Mouse (Mus musculus): ENCODE data around the gene Fggy. TPM values are rescaled to one million over a fixed set of nuclear protein-coding genes. Genes with fewer than 3 reads are reported as not detected.
A peak's percentile ranks its signal among the peaks of the same experiment; 100 is the strongest.

The Fggy gene
- polyA plus RNA-seq, 1 experiment from 2014 or later, result 8.1 TPM

DNA sequence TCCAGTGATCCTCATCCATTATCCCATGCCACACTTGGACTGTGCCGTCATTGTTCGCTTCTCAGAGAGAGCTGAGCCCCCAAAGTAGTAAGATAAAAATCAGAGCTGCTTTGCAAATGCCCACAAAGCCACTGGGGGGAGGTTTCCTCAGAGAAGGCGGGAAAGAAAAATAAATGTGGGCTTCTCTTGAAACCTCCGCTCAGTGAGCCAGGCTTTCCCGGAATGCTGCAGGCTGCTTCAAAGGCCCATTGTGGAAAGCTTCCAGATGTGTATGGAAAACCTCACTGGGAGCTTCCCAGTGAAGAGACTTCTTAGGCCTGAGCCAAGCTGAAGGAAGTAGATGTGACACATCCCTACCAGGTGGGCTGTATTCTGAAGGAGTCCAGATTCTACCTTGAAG is 339.3 kb downstream of the Fggy start:
- ATAC-seq (ENCODE audit: insufficient number of reproducible peaks, insufficient read depth, low FRiP score, low read depth), result no peak
- Histone ChIP-seq H3K4me3 (ENCODE audit: low read depth, low read length) (no peak overlapping the region), H3K9ac (replicated peaks; ENCODE audit: low read depth, low read length) (no peak overlapping the region), H3K4me2 (replicated peaks; ENCODE audit: low read depth, low read length) (no peak overlapping the region), H3K27ac (ENCODE audit: low read length) (no peak overlapping the region; the same call in 1 of the 2 replicates), H3K27me3 (ENCODE audit: control insufficient read depth, insufficient read depth, low read length) (no peaks in the 10 kb centered on the region), H3K9me3 (ENCODE audit: control insufficient read depth, low read depth, low read length) (no peaks in the 10 kb centered on the region), H3K36me3 (ENCODE audit: control insufficient read depth, insufficient read depth, low read length) (no peaks in the 10 kb centered on the region), H3K4me1 (ENCODE audit: control insufficient read depth, insufficient read depth, low read length) (peaks cover 24% of the 10 kb centered on the region)
- 23% methylated on average over 5 of the region's 5 CpGs for WGBS

DNA sequence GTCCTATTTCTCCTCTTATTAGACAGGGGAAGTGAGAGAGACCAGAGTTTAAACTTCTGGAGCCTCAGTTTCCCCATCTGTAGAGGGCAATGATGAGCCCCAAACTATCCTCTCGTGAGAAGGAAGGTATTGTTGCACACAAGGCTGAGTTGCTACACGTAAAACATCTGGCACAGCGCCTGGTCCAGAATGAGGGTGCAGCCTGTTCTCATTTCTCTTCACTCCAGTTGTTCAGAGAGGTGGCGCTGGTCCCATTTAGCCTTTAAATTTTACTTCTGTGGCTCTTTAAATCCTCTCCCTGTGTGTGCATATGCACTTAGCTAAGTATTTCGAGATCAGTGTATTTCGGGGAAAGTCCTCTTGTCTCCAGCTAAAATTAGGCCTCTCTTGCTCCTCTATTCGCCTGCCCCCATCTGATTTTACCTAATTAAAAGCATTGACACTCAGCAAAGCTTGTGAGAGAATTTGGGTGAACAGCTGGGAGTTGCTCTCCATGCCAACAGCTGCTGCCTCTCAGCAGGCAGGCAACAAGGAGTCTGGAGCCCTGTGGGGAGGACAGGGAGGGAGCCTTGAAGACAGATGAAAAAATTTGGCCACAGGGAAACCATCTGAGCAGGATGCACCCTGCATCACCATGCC is 340.0 kb downstream of the Fggy start:
- no peaks in the 10 kb centered on the region for H3K36me3 ChIP-seq (ENCODE audit: control insufficient read depth, insufficient read depth, low read length)
- H3K4me3 ChIP-seq (ENCODE audit: low read depth, low read length), result no peak overlapping the region
- no peak overlapping the region for H3K9ac ChIP-seq (replicated peaks; ENCODE audit: low read depth, low read length)
- no peaks in the 10 kb centered on the region for H3K9me3 ChIP-seq (ENCODE audit: control insufficient read depth, low read depth, low read length)
- no peaks in the 10 kb centered on the region for H3K27me3 ChIP-seq (ENCODE audit: control insufficient read depth, insufficient read depth, low read length)
- peak overlapping the region; percentile 35; the same call in 1 of the 2 replicates for H3K27ac ChIP-seq (ENCODE audit: low read length)
- H3K4me2 ChIP-seq (replicated peaks; ENCODE audit: low read depth, low read length), result no peak overlapping the region
- H3K4me1 ChIP-seq (ENCODE audit: control insufficient read depth, insufficient read depth, low read length), result peaks cover 24% of the 10 kb centered on the region
- no peak for ATAC-seq (ENCODE audit: insufficient number of reproducible peaks, insufficient read depth, low FRiP score, low read depth)
- WGBS, result 59% methylated on average over 7 of the region's 7 CpGs

DNA sequence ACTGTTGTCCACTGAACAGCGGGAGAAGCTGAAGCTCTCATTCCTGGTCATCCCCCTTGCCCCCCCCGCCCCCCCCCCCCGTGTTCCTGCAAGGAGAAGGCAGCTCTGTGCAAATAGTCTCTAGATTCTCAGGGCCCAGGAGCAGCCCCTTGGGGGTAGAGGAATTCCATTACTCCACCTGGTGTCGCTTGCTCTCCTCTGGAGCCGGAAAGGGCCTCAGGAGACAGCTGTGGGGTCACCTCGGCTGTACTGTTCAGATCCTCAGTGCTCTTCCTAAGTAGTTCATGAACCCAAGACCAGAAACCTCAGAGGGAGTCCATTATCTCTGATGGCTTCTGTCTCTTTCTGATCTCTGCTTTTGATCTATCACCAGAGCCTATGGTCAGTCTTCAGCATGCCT is 341.4 kb downstream of the Fggy start:
- H3K9me3 ChIP-seq (ENCODE audit: control insufficient read depth, low read depth, low read length), result no peaks in the 10 kb centered on the region

DNA sequence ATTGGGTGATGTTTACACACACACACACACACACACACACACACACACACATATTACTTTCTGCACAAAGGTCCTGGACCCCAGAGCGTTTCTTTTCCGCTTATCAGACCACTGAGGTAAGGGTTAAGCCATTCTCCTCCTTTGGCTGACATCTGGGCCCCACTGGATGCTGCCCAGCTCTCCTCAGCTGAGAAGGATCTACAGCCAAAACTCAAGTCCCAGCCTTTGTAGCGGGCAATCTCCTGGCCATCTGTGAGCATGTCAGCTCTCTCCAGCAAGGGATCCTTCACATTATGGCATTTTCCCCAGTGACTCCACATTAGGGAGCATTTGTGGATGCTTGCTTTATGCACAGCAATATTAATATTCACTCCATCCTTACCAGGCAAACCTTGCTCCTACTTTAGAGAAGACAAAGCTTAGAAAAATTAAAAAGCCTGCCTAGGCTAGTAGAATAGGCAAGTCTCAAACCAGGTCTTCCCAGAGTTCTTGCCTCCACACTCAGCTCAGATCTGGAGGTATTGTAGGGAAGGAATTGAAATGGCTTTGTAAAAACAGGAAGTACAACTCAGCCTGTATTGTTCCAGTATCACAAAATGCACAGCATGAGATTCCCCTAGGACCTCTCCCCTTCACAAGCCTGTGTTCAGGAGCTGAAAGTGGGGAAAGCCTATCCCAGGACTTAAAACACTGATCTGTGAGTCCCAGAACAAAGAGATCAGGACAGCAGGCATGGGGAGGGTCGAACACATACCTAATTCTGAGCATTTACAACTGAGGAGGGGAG is 342.8 kb downstream of the Fggy start:
- no peak for ATAC-seq (ENCODE audit: insufficient number of reproducible peaks, insufficient read depth, low FRiP score, low read depth)
- no peak overlapping the region for H3K4me2 ChIP-seq (replicated peaks; ENCODE audit: low read depth, low read length)
- H3K9ac ChIP-seq (replicated peaks; ENCODE audit: low read depth, low read length), result no peak overlapping the region
- no peaks in the 10 kb centered on the region for H3K9me3 ChIP-seq (ENCODE audit: control insufficient read depth, low read depth, low read length)
- H3K4me1 ChIP-seq (ENCODE audit: control insufficient read depth, insufficient read depth, low read length), result peaks cover 24% of the 10 kb centered on the region
- H3K27ac ChIP-seq (ENCODE audit: low read length), result peak overlapping the region; percentile 82
- H3K27me3 ChIP-seq (ENCODE audit: control insufficient read depth, insufficient read depth, low read length), result no peaks in the 10 kb centered on the region
- H3K4me3 ChIP-seq (ENCODE audit: low read depth, low read length), result no peak overlapping the region
- H3K36me3 ChIP-seq (ENCODE audit: control insufficient read depth, insufficient read depth, low read length), result no peaks in the 10 kb centered on the region
- 45% methylated on average over 4 of the region's 4 CpGs for WGBS

More for the DNA sequence above, 341.4 kb downstream of the Fggy start:
- ATAC-seq (ENCODE audit: insufficient number of reproducible peaks, insufficient read depth, low FRiP score, low read depth), result no peak
- Histone ChIP-seq H3K27me3 (ENCODE audit: control insufficient read depth, insufficient read depth, low read length) (no peaks in the 10 kb centered on the region), H3K36me3 (ENCODE audit: control insufficient read depth, insufficient read depth, low read length) (no peaks in the 10 kb centered on the region), H3K4me1 (ENCODE audit: control insufficient read depth, insufficient read depth, low read length) (peaks cover 24% of the 10 kb centered on the region), H3K4me3 (ENCODE audit: low read depth, low read length) (no peak overlapping the region), H3K27ac (ENCODE audit: low read length) (no peak overlapping the region; the same call in 1 of the 2 replicates), H3K4me2 (replicated peaks; ENCODE audit: low read depth, low read length) (no peak overlapping the region), H3K9ac (replicated peaks; ENCODE audit: low read depth, low read length) (no peak overlapping the region)
- 26% methylated on average over 5 of the region's 6 CpGs for WGBS

DNA sequence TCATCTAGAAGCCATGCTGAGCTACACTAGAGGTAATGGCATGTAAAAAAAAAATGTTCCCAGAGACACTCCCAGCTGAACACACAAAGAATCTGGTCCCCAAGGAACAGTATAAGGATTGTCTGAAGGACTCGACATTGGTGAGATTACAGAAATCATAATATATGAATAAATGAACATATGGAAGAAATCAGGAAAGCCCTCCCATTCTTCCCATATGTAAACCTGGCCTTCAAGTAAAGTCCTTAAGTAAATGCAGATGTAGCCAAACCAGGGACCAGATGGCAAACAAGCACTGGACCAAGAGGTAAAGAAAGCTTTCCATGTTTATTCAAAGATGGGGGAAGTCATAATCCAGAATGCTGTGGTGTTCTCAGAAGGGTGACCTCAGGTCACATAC is 343.5 kb downstream of the Fggy start:
- H3K9ac ChIP-seq (replicated peaks; ENCODE audit: low read depth, low read length), result no peak overlapping the region
- peak; percentile 53; the same call in 1 of the 2 replicates for ATAC-seq (ENCODE audit: insufficient number of reproducible peaks, insufficient read depth, low FRiP score, low read depth)
- no peak overlapping the region for H3K4me3 ChIP-seq (ENCODE audit: low read depth, low read length)
- H3K27me3 ChIP-seq (ENCODE audit: control insufficient read depth, insufficient read depth, low read length), result no peaks in the 10 kb centered on the region
- WGBS, result 20% methylated on average over 1 of the region's 1 CpGs
- H3K4me2 ChIP-seq (replicated peaks; ENCODE audit: low read depth, low read length), result no peak overlapping the region
- peaks cover 24% of the 10 kb centered on the region for H3K4me1 ChIP-seq (ENCODE audit: control insufficient read depth, insufficient read depth, low read length)
- no peaks in the 10 kb centered on the region for H3K9me3 ChIP-seq (ENCODE audit: control insufficient read depth, low read depth, low read length)
- peak overlapping the region; percentile 82 for H3K27ac ChIP-seq (ENCODE audit: low read length)
- no peaks in the 10 kb centered on the region for H3K36me3 ChIP-seq (ENCODE audit: control insufficient read depth, insufficient read depth, low read length)

DNA sequence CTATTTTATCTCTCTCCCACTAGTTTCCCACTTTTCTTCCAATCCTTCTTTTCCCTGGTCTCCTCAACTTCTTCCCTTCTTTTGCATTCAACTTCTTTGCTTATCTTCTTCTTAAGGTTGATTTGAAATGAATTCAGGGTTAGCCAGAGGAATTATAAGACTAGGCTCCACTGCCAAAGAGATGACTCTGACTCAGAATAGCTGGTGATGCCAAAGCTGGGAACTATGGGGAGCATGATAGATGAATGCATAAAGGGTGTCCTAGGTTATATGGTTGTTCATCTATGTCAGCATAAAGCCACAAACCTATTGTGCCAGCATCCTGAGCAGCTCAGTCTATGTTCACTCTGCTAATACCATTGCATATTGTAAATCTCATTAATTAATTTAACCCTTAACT is 348.8 kb downstream of the Fggy start:
- Histone ChIP-seq H3K27ac (ENCODE audit: low read length) (no peak overlapping the region), H3K36me3 (ENCODE audit: control insufficient read depth, insufficient read depth, low read length) (no peaks in the 10 kb centered on the region), H3K9me3 (ENCODE audit: control insufficient read depth, low read depth, low read length) (no peaks in the 10 kb centered on the region; the same call in 1 of the 2 replicates), H3K4me1 (ENCODE audit: control insufficient read depth, insufficient read depth, low read length) (no peaks in the 10 kb centered on the region), H3K9ac (replicated peaks; ENCODE audit: low read depth, low read length) (no peak overlapping the region), H3K4me3 (ENCODE audit: low read depth, low read length) (no peak overlapping the region), H3K4me2 (replicated peaks; ENCODE audit: low read depth, low read length) (no peak overlapping the region), H3K27me3 (ENCODE audit: control insufficient read depth, insufficient read depth, low read length) (no peaks in the 10 kb centered on the region)
- ATAC-seq (ENCODE audit: insufficient number of reproducible peaks, insufficient read depth, low FRiP score, low read depth), result no peak

DNA sequence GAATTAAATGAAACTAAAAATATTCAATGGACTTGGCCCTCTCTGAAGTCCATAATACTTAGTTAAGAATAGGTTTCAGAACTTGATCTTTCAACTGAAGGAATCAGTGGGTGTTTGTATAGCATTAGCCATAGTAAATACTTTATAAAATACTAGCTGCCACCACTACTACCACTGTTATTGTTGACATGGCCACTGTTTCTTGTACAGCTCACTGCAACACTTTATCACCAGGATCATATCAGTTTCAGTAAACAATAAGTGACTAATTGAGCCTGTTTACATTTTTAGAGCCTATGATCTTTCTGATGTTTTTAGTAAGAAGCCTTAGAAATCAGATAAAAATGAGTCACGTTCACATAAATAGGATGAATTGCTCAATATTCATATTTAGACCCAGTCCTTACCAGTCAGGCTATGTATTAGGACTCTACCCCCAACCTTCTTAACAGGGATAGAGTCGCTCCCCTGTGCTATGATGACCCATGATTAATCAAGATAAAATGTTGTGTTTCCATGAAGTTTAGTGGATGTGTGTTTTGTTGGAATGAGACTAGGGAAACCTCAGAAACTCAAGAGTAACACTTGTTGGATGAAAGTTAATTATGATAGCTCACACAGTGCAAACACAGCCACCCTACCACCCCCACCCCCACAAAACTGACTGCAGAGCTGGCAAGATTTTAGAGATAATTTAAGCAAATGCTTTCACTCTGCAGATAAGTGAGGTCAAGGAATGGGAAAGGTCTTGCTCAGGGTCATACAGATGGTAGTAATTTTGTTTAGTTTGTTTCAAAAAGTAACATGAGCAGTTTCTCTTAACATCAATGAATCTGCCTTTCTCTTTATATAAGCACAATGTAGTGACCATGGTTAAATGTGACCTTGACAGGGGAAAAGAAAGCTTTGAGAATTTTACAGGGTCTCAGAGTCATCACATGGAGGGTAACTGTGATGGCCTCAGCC is 352.7 kb downstream of the Fggy start:
- WGBS, result 37% methylated on average over 2 of the region's 2 CpGs

DNA sequence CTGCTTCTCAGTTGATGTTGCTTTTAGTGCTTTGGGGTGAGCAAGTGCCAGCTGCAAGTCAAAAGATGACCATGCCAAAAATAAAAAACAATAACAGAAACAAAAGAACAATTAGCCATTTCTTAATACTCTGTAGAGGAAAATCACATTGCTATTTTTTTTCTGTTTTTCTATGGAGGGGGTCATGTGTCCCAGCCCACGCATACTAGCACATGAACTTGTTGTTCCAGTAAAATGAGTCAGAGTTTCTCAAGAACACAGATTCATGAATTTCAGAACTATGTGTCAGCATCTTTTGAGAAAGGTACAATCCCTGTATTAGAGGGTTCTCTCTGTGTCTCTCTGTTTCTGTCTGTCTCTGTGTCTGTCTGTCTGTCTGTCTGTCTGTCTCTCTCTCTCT is 355.7 kb downstream of the Fggy start:
- no peaks in the 10 kb centered on the region; the same call in 1 of the 2 replicates for H3K9me3 ChIP-seq (ENCODE audit: control insufficient read depth, low read depth, low read length)
- H3K4me1 ChIP-seq (ENCODE audit: control insufficient read depth, insufficient read depth, low read length), result 0 out of 2 replicates have a peak, but pooled peaks cover 4% of the 10 kb centered on the region
- no peak for ATAC-seq (ENCODE audit: insufficient number of reproducible peaks, insufficient read depth, low FRiP score, low read depth)
- no peak overlapping the region for H3K9ac ChIP-seq (replicated peaks; ENCODE audit: low read depth, low read length)
- H3K27ac ChIP-seq (ENCODE audit: low read length), result no peak overlapping the region
- H3K4me3 ChIP-seq (ENCODE audit: low read depth, low read length), result no peak overlapping the region
- no peak overlapping the region for H3K4me2 ChIP-seq (replicated peaks; ENCODE audit: low read depth, low read length)
- H3K27me3 ChIP-seq (ENCODE audit: control insufficient read depth, insufficient read depth, low read length), result no peaks in the 10 kb centered on the region
- H3K36me3 ChIP-seq (ENCODE audit: control insufficient read depth, insufficient read depth, low read length), result no peaks in the 10 kb centered on the region
- 89% methylated on average over 1 of the region's 1 CpGs for WGBS

More for the DNA sequence above, 352.7 kb downstream of the Fggy start:
- Histone ChIP-seq H3K27ac (ENCODE audit: low read length) (no peak overlapping the region), H3K4me2 (replicated peaks; ENCODE audit: low read depth, low read length) (no peak overlapping the region), H3K4me3 (ENCODE audit: low read depth, low read length) (no peak overlapping the region), H3K27me3 (ENCODE audit: control insufficient read depth, insufficient read depth, low read length) (no peaks in the 10 kb centered on the region), H3K36me3 (ENCODE audit: control insufficient read depth, insufficient read depth, low read length) (no peaks in the 10 kb centered on the region), H3K9me3 (ENCODE audit: control insufficient read depth, low read depth, low read length) (no peaks in the 10 kb centered on the region; the same call in 1 of the 2 replicates), H3K9ac (replicated peaks; ENCODE audit: low read depth, low read length) (no peak overlapping the region), H3K4me1 (ENCODE audit: control insufficient read depth, insufficient read depth, low read length) (no peaks in the 10 kb centered on the region)
- no peak for ATAC-seq (ENCODE audit: insufficient number of reproducible peaks, insufficient read depth, low FRiP score, low read depth)
